ENCODE assay signal across 8 mouse cellular contexts in the genomic region with DNA sequence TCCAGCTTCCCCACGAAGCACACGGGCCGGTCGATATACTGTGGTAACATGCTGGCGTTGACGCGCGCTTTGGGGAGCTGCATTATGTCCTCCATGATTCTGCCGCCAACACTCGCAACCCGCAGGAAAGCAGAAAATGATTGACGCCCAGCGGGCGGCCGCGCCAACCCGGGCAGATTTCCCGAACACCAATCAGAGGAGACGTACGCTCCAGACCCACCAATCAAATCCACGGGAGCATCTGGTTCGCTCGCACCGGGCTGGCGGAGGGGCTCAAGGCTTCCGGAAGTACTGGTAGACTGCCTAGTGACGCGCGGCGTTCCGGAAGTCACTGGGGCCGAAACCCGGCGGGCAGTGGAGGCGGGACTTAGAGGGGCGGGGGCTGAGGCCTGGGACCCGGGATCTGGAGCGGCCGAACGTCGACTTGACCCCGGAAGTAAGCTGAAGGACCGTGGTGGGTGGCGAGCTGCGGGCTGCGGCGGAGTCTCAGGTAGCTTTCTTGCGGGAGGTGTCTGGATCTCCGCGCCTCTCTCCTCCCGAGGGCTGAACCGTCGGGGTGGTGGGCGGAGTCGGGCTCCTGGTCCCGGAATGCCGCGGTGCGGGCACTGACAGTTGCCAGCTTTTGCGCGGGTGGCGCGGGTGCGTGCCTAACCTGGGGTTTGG. TPM values are rescaled to one million over a fixed set of nuclear protein-coding genes. Genes with fewer than 3 reads are reported as not detected.
DNase-seq lines count a peak whose midpoint lies in the region; ATAC-seq and TF ChIP-seq lines count a peak whose summit lies in the region.

A gene (minus strand): TSS at position 170 of the 663 bp plus-strand sequence.
A gene (plus strand): TSS at position 285 of the 663 bp plus-strand sequence.
A gene (plus strand): TSS at position 447 of the 663 bp plus-strand sequence.

- peak within 1 kb of the TSS; percentile 87 for H3K9ac ChIP-seq in MEL (ENCODE audit: control insufficient read depth, low read depth, low read length, poor library complexity, severe bottlenecking)
- peak within 1 kb of the TSS; percentile 82 for H3K9ac ChIP-seq in forebrain, postnatal 0 days
- H3K9ac ChIP-seq in lung, embryonic 15.5 days = peak within 1 kb of the TSS; percentile 81

- no peak for TF ChIP-seq CTCF in MEL (IDR thresholded peaks at IDR 0.05 in 2 of 3, conservative IDR thresholded peaks at IDR 0.05 in 1 of 3; ENCODE audit: control insufficient read depth in 1 of 3, insufficient read depth in 1 of 3, low read depth in 2 of 3, low read length in 3 of 3, poor library complexity in 1 of 3, severe bottlenecking in 1 of 3)
- no peak for TF ChIP-seq CTCF in cerebellum, adult 2 months (IDR thresholded peaks at IDR 0.05; ENCODE audit: borderline replicate concordance, insufficient read depth, low read depth, low read length)
- TF ChIP-seq CTCF in forebrain, postnatal 0 days (IDR thresholded peaks at IDR 0.05; ENCODE audit: low read depth) = no peak

- under 1% methylated on average over 64 of the region's 64 CpGs for WGBS in cerebellum, adult 2 months
- WGBS in forebrain, postnatal 0 days = 1% methylated on average over 64 of the region's 64 CpGs
- 0% methylated on average over 64 of the region's 64 CpGs for WGBS in lung, embryonic 15.5 days

- no peak for TF ChIP-seq EP300 in MEL (IDR thresholded peaks at IDR 0.05; ENCODE audit: low read depth in 1 of 2, low read length in 2 of 2)

- peak within 1 kb of the TSS; percentile 76 for H3K27ac ChIP-seq in MEL (ENCODE audit: control insufficient read depth, low read depth, low read length)
- peak within 1 kb of the TSS; percentile 80 for H3K27ac ChIP-seq in cerebellum, adult 2 months (ENCODE audit: insufficient read depth, low read length)
- peak within 1 kb of the TSS; percentile 87 for H3K27ac ChIP-seq in forebrain, postnatal 0 days (ENCODE audit: low read depth, low read length)
- peak within 1 kb of the TSS; percentile 83 for H3K27ac ChIP-seq in lung, embryonic 15.5 days

- H3K4me3 ChIP-seq in MEL (ENCODE audit: control insufficient read depth in 1 of 2, insufficient read depth in 1 of 2, low read depth in 2 of 2, low read length in 2 of 2) = peak within 1 kb of the TSS; percentile 87 to 90
- H3K4me3 ChIP-seq in cerebellum, adult 2 months (replicated peaks; ENCODE audit: insufficient read depth, low read depth, low read length) = peak within 1 kb of the TSS; percentile 85
- peak within 1 kb of the TSS; percentile 90 for H3K4me3 ChIP-seq in forebrain, postnatal 0 days (ENCODE audit: low read depth, low read length)
- peak within 1 kb of the TSS; percentile 91 for H3K4me3 ChIP-seq in lung, embryonic 15.5 days

- H3K4me2 ChIP-seq in forebrain, postnatal 0 days (ENCODE audit: low read depth) = peak within 1 kb of the TSS; percentile 64
- peak within 1 kb of the TSS; percentile 90 for H3K4me2 ChIP-seq in lung, embryonic 15.5 days

- no peaks in the 10 kb centered on the region for H3K9me3 ChIP-seq in MEL (replicated peaks; ENCODE audit: insufficient read depth, low read length)
- no peaks in the 10 kb centered on the region for H3K9me3 ChIP-seq in forebrain, postnatal 0 days (ENCODE audit: low read length)
- H3K9me3 ChIP-seq in lung, embryonic 15.5 days = no peaks in the 10 kb centered on the region

- ATAC-seq in forebrain, postnatal 0 days = peak; percentile 100
- ATAC-seq in lung, embryonic 15.5 days (ENCODE audit: borderline replicate concordance, extremely low read depth, low FRiP score, low TSS enrichment) = peak; percentile 100

- no peak for TF ChIP-seq RAD21 in MEL (IDR thresholded peaks at IDR 0.05; ENCODE audit: low read depth, low read length)

- H3K36me3 ChIP-seq in MEL (ENCODE audit: control insufficient read depth in 1 of 2, insufficient read depth in 2 of 2, low read length in 2 of 2) = peaks cover 5 to 8% of the 10 kb centered on the region in 2 experiments; a peak in 3 of 4 replicates
- H3K36me3 ChIP-seq in forebrain, postnatal 0 days (ENCODE audit: insufficient read depth) = peaks cover 2% of the 10 kb centered on the region
- H3K36me3 ChIP-seq in lung, embryonic 15.5 days = peaks cover 4% of the 10 kb centered on the region; the same call in 1 of the 2 replicates

- no peaks in the 10 kb centered on the region for H3K27me3 ChIP-seq in MEL (ENCODE audit: control insufficient read depth in 1 of 2, insufficient read depth in 2 of 2, low read length in 2 of 2)
- H3K27me3 ChIP-seq in cerebellum, adult 2 months (ENCODE audit: control insufficient read depth, insufficient read depth, low read length) = no peaks in the 10 kb centered on the region
- no peaks in the 10 kb centered on the region for H3K27me3 ChIP-seq in forebrain, postnatal 0 days (ENCODE audit: insufficient read depth, low read length)
- H3K27me3 ChIP-seq in lung, embryonic 15.5 days = no peaks in the 10 kb centered on the region

- peak; percentile 99 for DNase-seq in MEL (ENCODE audit: low read depth, low spot score)
- peak; percentile 98 to 99 for DNase-seq in cerebellum, adult 2 months
- DNase-seq in forebrain, postnatal 0 days = peak; percentile 99
- DNase-seq in heart, postnatal 4 days = peak; percentile 98
- DNase-seq in layer of hippocampus, adult 8-10 months (ENCODE audit: low spot score in 2 of 2) = peak; percentile 99
- DNase-seq in ovary, adult 18-20 months (ENCODE audit: low spot score) = peak; percentile 96
- DNase-seq in thymus, postnatal 0 days (ENCODE audit: low spot score) = peak; percentile 99

- TF ChIP-seq POLR2A in MEL (IDR thresholded peaks at IDR 0.05; ENCODE audit: control insufficient read depth in 1 of 2, insufficient read depth in 1 of 2, low read depth in 1 of 2, low read length in 2 of 2, poor library complexity in 1 of 2) = peak; percentile 47 to 82; a peak in 3 of 4 replicates
- TF ChIP-seq POLR2A in cerebellum, adult 2 months (IDR thresholded peaks at IDR 0.05; ENCODE audit: borderline replicate concordance, insufficient read depth, low read length) = peak; percentile 70; the same call in 1 of the 2 replicates

- peaks cover 13% of the 10 kb centered on the region for H3K79me2 ChIP-seq in MEL (ENCODE audit: control insufficient read depth, insufficient read depth, low read length, poor library complexity)

- H3K4me1 ChIP-seq in MEL (ENCODE audit: control insufficient read depth in 1 of 2, insufficient read depth in 2 of 2, low read length in 2 of 2) = peaks cover 0 to 7% of the 10 kb centered on the region in 2 experiments; a peak in 2 of 4 replicates
- no peaks in the 10 kb centered on the region; the same call in 1 of the 2 replicates for H3K4me1 ChIP-seq in cerebellum, adult 2 months (ENCODE audit: control insufficient read depth, insufficient read depth, low read length)
- H3K4me1 ChIP-seq in forebrain, postnatal 0 days (ENCODE audit: insufficient read depth) = peaks cover 11% of the 10 kb centered on the region; the same call in 1 of the 2 replicates
- H3K4me1 ChIP-seq in lung, embryonic 15.5 days = peaks cover 16% of the 10 kb centered on the region; the same call in 1 of the 2 replicates

TF ChIP-seq in MEL, 35 proteins besides CTCF, POLR2A, EP300 and RAD21 (continues in another document):
- TF ChIP-seq SIN3A (IDR thresholded peaks at IDR 0.05; ENCODE audit: low read length) (peak; percentile 86), USF1 (IDR thresholded peaks at IDR 0.05; ENCODE audit: low read depth, low read length) (no peak), SMC3 (IDR thresholded peaks at IDR 0.05; ENCODE audit: low read depth, low read length) (no peak), CHD1 (IDR thresholded peaks at IDR 0.05; ENCODE audit: low read depth, low read length) (no peak), UBTF (IDR thresholded peaks at IDR 0.05; ENCODE audit: borderline replicate concordance, insufficient read depth, low read depth, low read length) (no peak), GABPA (IDR thresholded peaks at IDR 0.05; ENCODE audit: low read depth, low read length) (no peak), MAFK (IDR thresholded peaks at IDR 0.05; ENCODE audit: borderline replicate concordance, low read depth, low read length) (no peak)

RNA-seq across cellular contexts. Expression of the first gene that starts in this region (rescaled TPM):
- 77.2 and 78.2 TPM in 2 replicates for total RNA-seq in MEL (2012; rRNA removed)
- 10 to 100 TPM in 1 of 2 experiments, not detected in 1; 80.9 TPM for polyA plus RNA-seq in MEL (2012; ENCODE audit: insufficient read depth in 1 of 2, insufficient read length in 2 of 2, low read depth in 1 of 2, low replicate concordance in 2 of 2, missing spikeins in 1 of 2)
- 19.5 and 20.7 TPM in 2 replicates for polyA plus RNA-seq in cerebellum, adult 2 months (2012; rRNA removed)
- total RNA-seq in forebrain, postnatal 0 days (2014; rRNA removed) = 34.7 and 38.1 TPM in 2 replicates
- 36.0 and 44.4 TPM in 2 replicates for polyA plus RNA-seq in forebrain, postnatal 0 days (2015; fragmentation: Nextera tagmentation; extraction: Ambion mirVana)
- total RNA-seq in heart, postnatal 4 days (2021) = 10 to 100 TPM; 31.9 to 37.3 TPM
- total RNA-seq in layer of hippocampus, adult 8-10 months (2022) = 10 to 100 TPM; 12.3 to 15.6 (median 14.2) TPM
- polyA plus RNA-seq in lung, embryonic 15.5 days (2015; fragmentation: Nextera tagmentation; extraction: Ambion mirVana) = 166 and 182 TPM in 2 replicates
- polyA plus RNA-seq in thymus, postnatal 0 days (2015; fragmentation: Nextera tagmentation; extraction: Ambion mirVana) = 318 and 330 TPM in 2 replicates

RNA-seq across cellular contexts. Expression of the second gene that starts in this region (rescaled TPM):
- total RNA-seq in MEL (2012; rRNA removed) = 5.3 and 5.9 TPM in 2 replicates
- 1 to 10 TPM in 1 of 2 experiments, not detected in 1; 9.7 TPM for polyA plus RNA-seq in MEL (2012; ENCODE audit: insufficient read depth in 1 of 2, insufficient read length in 2 of 2, low read depth in 1 of 2, low replicate concordance in 2 of 2, missing spikeins in 1 of 2)
- 30.8 and 31.5 TPM in 2 replicates for polyA plus RNA-seq in cerebellum, adult 2 months (2012; rRNA removed)
- total RNA-seq in forebrain, postnatal 0 days (2014; rRNA removed) = 16.3 and 24.4 TPM in 2 replicates
- 41.9 and 50.5 TPM in 2 replicates for polyA plus RNA-seq in forebrain, postnatal 0 days (2015; fragmentation: Nextera tagmentation; extraction: Ambion mirVana)
- total RNA-seq in heart, postnatal 4 days (2021) = 10 to 100 TPM; 12.5 to 15.2 TPM
- 10 to 100 TPM; 33.2 to 40.9 (median 37.7) TPM for total RNA-seq in layer of hippocampus, adult 8-10 months (2022)
- polyA plus RNA-seq in lung, embryonic 15.5 days (2015; fragmentation: Nextera tagmentation; extraction: Ambion mirVana) = 22.5 and 23.2 TPM in 2 replicates
- 22.8 and 23.8 TPM in 2 replicates for polyA plus RNA-seq in thymus, postnatal 0 days (2015; fragmentation: Nextera tagmentation; extraction: Ambion mirVana)

RNA-seq across cellular contexts. Expression of the third gene that starts in this region (rescaled TPM):
- 2.2 and 3.0 TPM in 2 replicates for total RNA-seq in MEL (2012; rRNA removed)
- 1 to 10 TPM in 1 of 2 experiments, not detected in 1; 3.6 TPM for polyA plus RNA-seq in MEL (2012; ENCODE audit: insufficient read depth in 1 of 2, insufficient read length in 2 of 2, low read depth in 1 of 2, low replicate concordance in 2 of 2, missing spikeins in 1 of 2)
- polyA plus RNA-seq in cerebellum, adult 2 months (2012; rRNA removed) = 18.6 and 20.5 TPM in 2 replicates
- 1.4 and 1.8 TPM in 2 replicates for total RNA-seq in forebrain, postnatal 0 days (2014; rRNA removed)
- 4.4 and 5.4 TPM in 2 replicates for polyA plus RNA-seq in forebrain, postnatal 0 days (2015; fragmentation: Nextera tagmentation; extraction: Ambion mirVana)
- total RNA-seq in heart, postnatal 4 days (2021) = 1 to 10 TPM; 1.1 to 1.4 TPM
- 1 to 10 TPM; 4.6 to 6.6 (median 5.0) TPM for total RNA-seq in layer of hippocampus, adult 8-10 months (2022)
- polyA plus RNA-seq in lung, embryonic 15.5 days (2015; fragmentation: Nextera tagmentation; extraction: Ambion mirVana) = 11.1 and 13.2 TPM in 2 replicates
- 27.6 and 29.5 TPM in 2 replicates for polyA plus RNA-seq in thymus, postnatal 0 days (2015; fragmentation: Nextera tagmentation; extraction: Ambion mirVana)

Comparison
In these comparisons a context has a peak if more than half of its experiments do, and no peak if none do; other contexts are left out.
1. Peak in every context shown above with its lines: DNase-seq, ATAC-seq, H3K4me3 ChIP-seq and H3K27ac ChIP-seq.